Comparison of ENCODE assay signal across 27 mouse cellular contexts in the genomic region with DNA sequence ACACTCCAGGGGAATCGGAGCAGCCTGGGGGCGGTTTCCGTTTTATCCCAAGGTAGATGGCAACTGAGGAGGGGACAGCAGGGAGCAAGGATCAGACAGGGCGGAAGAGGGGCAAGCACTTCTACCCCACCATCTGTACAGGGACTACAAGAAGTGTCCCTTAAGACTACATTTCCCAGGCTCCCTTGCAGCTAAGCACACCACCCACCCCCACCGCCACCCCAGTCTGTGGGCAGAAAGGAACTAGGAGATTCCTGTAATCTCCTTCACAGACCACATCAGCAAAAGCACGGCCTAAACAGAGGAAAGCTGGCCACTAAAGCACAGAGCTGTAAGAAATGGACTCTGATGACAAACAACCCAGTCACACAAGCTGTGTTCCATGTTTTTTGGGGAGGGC. TPM values are rescaled to one million over a fixed set of nuclear protein-coding genes. Genes with fewer than 3 reads are reported as not detected.
A peak's percentile ranks its signal among the peaks of the same experiment; 100 is the strongest.
DNase-seq lines count a peak whose midpoint lies in the region; ATAC-seq and TF ChIP-seq lines count a peak whose summit lies in the region.
"Had no signal": no experiment of that assay in that cellular context is flagged by ENCODE, and none has a peak within 500 bp of the region (broad histone marks: within the 10 kb centered on the region; RNA-seq: fewer than 3 reads in every experiment).

No protein-coding gene starts in this region.

- TF ChIP-seq CTCF in heart, adult 2 months (IDR thresholded peaks at IDR 0.05) = no peak
- no peak for TF ChIP-seq CTCF in midbrain, postnatal 0 days (IDR thresholded peaks at IDR 0.05)
- no peak for TF ChIP-seq CTCF in CH12.LX (conservative IDR thresholded peaks at IDR 0.05 in 1 of 2, IDR thresholded peaks at IDR 0.05 in 1 of 2; ENCODE audit: low read depth in 2 of 2, low read length in 2 of 2)

- no peak for DNase-seq in heart, embryonic 10.5 days (ENCODE audit: low spot score)
- no peak for DNase-seq in heart, adult 2 months
- no peak for DNase-seq in midbrain, postnatal 0 days (ENCODE audit: low spot score)
- DNase-seq in CH12.LX (ENCODE audit: extremely low read depth) (no peak), R1 (ENCODE audit: low read depth, low spot score) (peak; percentile 60)
- DNase-seq in thymus, postnatal 4 days = no peak
- no peak for DNase-seq in adrenal gland, adult 18-20 months (ENCODE audit: low spot score in 2 of 2)
- DNase-seq: adrenal gland, postnatal 25 days; cerebellum, adult 9-10 months; forebrain, postnatal 0 days; gastrocnemius, postnatal 36 days; heart, postnatal 4 days; kidney, adult 18-20 months; liver, postnatal 0 days; thymus, postnatal 36 days had no signal

- H3K27me3 ChIP-seq in heart, embryonic 10.5 days (ENCODE audit: insufficient read depth, poor library complexity, severe bottlenecking) = peaks cover 9% of the 10 kb centered on the region; the same call in 1 of the 2 replicates
- no peaks in the 10 kb centered on the region; the same call in 1 of the 2 replicates for H3K27me3 ChIP-seq in heart, adult 2 months (ENCODE audit: control insufficient read depth, insufficient read depth, low read length)
- H3K27me3 ChIP-seq in midbrain, embryonic 12.5 days = peaks cover 19% of the 10 kb centered on the region
- H3K27me3 ChIP-seq in midbrain, postnatal 0 days (ENCODE audit: insufficient read depth, low read length) = no peaks in the 10 kb centered on the region
- H3K27me3 ChIP-seq in CH12.LX (replicated peaks) = peaks cover 7% of the 10 kb centered on the region

- no peaks in the 10 kb centered on the region for H3K79me2 ChIP-seq in heart, adult 2 months (replicated peaks; ENCODE audit: control insufficient read depth, insufficient read depth, low read length)
- H3K79me2 ChIP-seq in CH12.LX (replicated peaks; ENCODE audit: control insufficient read depth, extremely low read depth, insufficient read depth, poor library complexity, severe bottlenecking) = no peaks in the 10 kb centered on the region

- no peak overlapping the region for H3K27ac ChIP-seq in heart, embryonic 10.5 days
- H3K27ac ChIP-seq in heart, adult 2 months = no peak overlapping the region
- no peak overlapping the region for H3K27ac ChIP-seq in midbrain, embryonic 12.5 days (replicated peaks)
- H3K27ac ChIP-seq in midbrain, postnatal 0 days (ENCODE audit: low read depth, low read length) = no peak overlapping the region
- no peak overlapping the region for H3K27ac ChIP-seq in CH12.LX (ENCODE audit: insufficient read depth, low read depth)
- H3K27ac ChIP-seq: forebrain, embryonic 10.5 days; heart, embryonic 15.5 days; hindbrain, embryonic 14.5 days; limb, embryonic 12.5 days; macrophage; midbrain, embryonic 10.5 days had no signal

- TF ChIP-seq EP300 in heart, adult 2 months (IDR thresholded peaks at IDR 0.05; ENCODE audit: insufficient read depth, low read depth, low read length) = no peak
- TF ChIP-seq EP300 in CH12.LX (IDR thresholded peaks at IDR 0.05; ENCODE audit: low read length) = no peak

- no peak overlapping the region for H3K9ac ChIP-seq in heart, adult 2 months (ENCODE audit: low read depth, low read length)
- H3K9ac ChIP-seq in midbrain, embryonic 12.5 days (replicated peaks) = 0 out of 2 replicates have a peak overlapping the region, but pooled peaks have one; percentile 24
- H3K9ac ChIP-seq in midbrain, postnatal 0 days (replicated peaks; ENCODE audit: low read length, poor library complexity, severe bottlenecking) = no peak overlapping the region
- H3K9ac ChIP-seq in CH12.LX (ENCODE audit: insufficient read depth, low read depth) = no peak overlapping the region
- H3K9ac ChIP-seq: forebrain, postnatal 0 days; heart, embryonic 15.5 days; hindbrain, embryonic 14.5 days; limb, embryonic 12.5 days; liver, postnatal 0 days had no signal

- H3K36me3 ChIP-seq in heart, embryonic 10.5 days = peaks cover 67% of the 10 kb centered on the region
- no peaks in the 10 kb centered on the region for H3K36me3 ChIP-seq in heart, adult 2 months (ENCODE audit: control insufficient read depth, insufficient read depth, low read length)
- peaks cover 65% of the 10 kb centered on the region for H3K36me3 ChIP-seq in midbrain, embryonic 12.5 days
- peaks cover 57% of the 10 kb centered on the region for H3K36me3 ChIP-seq in midbrain, postnatal 0 days (ENCODE audit: insufficient read depth, low read length)
- H3K36me3 ChIP-seq in CH12.LX (replicated peaks in 1 of 2; ENCODE audit: control insufficient read depth in 1 of 2, insufficient read depth in 1 of 2, low read length in 1 of 2) = peaks cover 44 to 65% of the 10 kb centered on the region in 2 experiments

- no peak for TF ChIP-seq RAD21 in CH12.LX (IDR thresholded peaks at IDR 0.05; ENCODE audit: low read depth, low read length)

- no peak for ATAC-seq in midbrain, embryonic 12.5 days (ENCODE audit: low FRiP score, low read depth)
- ATAC-seq in midbrain, postnatal 0 days (ENCODE audit: low FRiP score) = no peak
- ATAC-seq: forebrain, postnatal 0 days; inflammation-experienced regulatory T-cells, adult 6 months; liver, postnatal 0 days; lung, postnatal 0 days had no signal

- H3K4me1 ChIP-seq in heart, embryonic 10.5 days = 0 out of 2 replicates have a peak, but pooled peaks cover 2% of the 10 kb centered on the region
- H3K4me1 ChIP-seq in heart, adult 2 months (ENCODE audit: control insufficient read depth, insufficient read depth, low read length) = no peaks in the 10 kb centered on the region
- no peaks in the 10 kb centered on the region for H3K4me1 ChIP-seq in midbrain, embryonic 12.5 days
- H3K4me1 ChIP-seq in midbrain, postnatal 0 days (ENCODE audit: insufficient read depth, low read length) = no peaks in the 10 kb centered on the region
- peaks cover 0 to 10% of the 10 kb centered on the region in 2 experiments; a peak in 2 of 4 replicates for H3K4me1 ChIP-seq in CH12.LX (ENCODE audit: control insufficient read depth in 1 of 2, insufficient read depth in 2 of 2)
- H3K4me1 ChIP-seq: limb, embryonic 12.5 days had no signal

- WGBS in heart, embryonic 10.5 days = 70% methylated on average over 6 of the region's 6 CpGs
- WGBS in heart, adult 2 months = 84% methylated on average over 6 of the region's 6 CpGs
- 58% methylated on average over 6 of the region's 6 CpGs for WGBS in midbrain, embryonic 12.5 days
- 81% methylated on average over 6 of the region's 6 CpGs for WGBS in midbrain, postnatal 0 days

- no peak for TF ChIP-seq POLR2A in heart, adult 2 months (IDR thresholded peaks at IDR 0.05; ENCODE audit: insufficient read depth, low read depth, low read length)
- no peak for TF ChIP-seq POLR2A in CH12.LX (IDR thresholded peaks at IDR 0.05; ENCODE audit: low read depth, low read length)

- no peaks in the 10 kb centered on the region for H3K9me3 ChIP-seq in heart, embryonic 10.5 days
- H3K9me3 ChIP-seq in midbrain, embryonic 12.5 days = no peaks in the 10 kb centered on the region
- no peaks in the 10 kb centered on the region for H3K9me3 ChIP-seq in midbrain, postnatal 0 days (ENCODE audit: low read length)
- no peaks in the 10 kb centered on the region for H3K9me3 ChIP-seq in CH12.LX (replicated peaks; ENCODE audit: low read length)
- H3K9me3 ChIP-seq: forebrain, embryonic 10.5 days; heart, embryonic 15.5 days; limb, embryonic 12.5 days; midbrain, embryonic 10.5 days had no signal

- in situ Hi-C loops in CH12.LX (cut with MboI; ENCODE audit: low pct_ligation_motif_present, low pct_unique_long_range_greater_than_20kb, low sequenced_read_pairs) = no loop called here

- intact Hi-C loops in heart, adult 2 months (cut with DNase I) = no loop called here

- dilution Hi-C loops in CH12.LX (cut with MboI; ENCODE audit: extremely low pct_ligation_motif_present, extremely low pct_unique_long_range_greater_than_20kb, low sequenced_read_pairs) = no loop called here

- no peak overlapping the region for H3K4me2 ChIP-seq in midbrain, embryonic 12.5 days (replicated peaks)
- H3K4me2 ChIP-seq in midbrain, postnatal 0 days (ENCODE audit: low read depth, low read length, poor library complexity, severe bottlenecking) = no peak overlapping the region
- H3K4me2 ChIP-seq in CH12.LX (ENCODE audit: insufficient read depth, low read depth, poor library complexity, severe bottlenecking) = no peak overlapping the region
- H3K4me2 ChIP-seq: heart, embryonic 15.5 days; hindbrain, embryonic 14.5 days; limb, embryonic 12.5 days; liver, embryonic 11.5 days had no signal

- H3K4me3 ChIP-seq in heart, embryonic 10.5 days = 0 out of 2 replicates have a peak overlapping the region, but pooled peaks have one; percentile 2
- H3K4me3 ChIP-seq in heart, adult 2 months = no peak overlapping the region
- no peak overlapping the region for H3K4me3 ChIP-seq in midbrain, embryonic 12.5 days
- no peak overlapping the region for H3K4me3 ChIP-seq in midbrain, postnatal 0 days (ENCODE audit: low read depth, low read length)
- no peak overlapping the region for H3K4me3 ChIP-seq in CH12.LX (replicated peaks in 1 of 3; ENCODE audit: low read depth in 2 of 3, low read length in 2 of 3, poor library complexity in 1 of 3)
- H3K4me3 ChIP-seq: forebrain, embryonic 10.5 days; heart, embryonic 15.5 days; limb, embryonic 12.5 days; midbrain, embryonic 10.5 days had no signal

RNA-seq across cellular contexts. Expression of gene Ckm, which starts 21.8 kb away (rescaled TPM):
- polyA plus RNA-seq in heart, embryonic 10.5 days (2016; fragmentation: Nextera tagmentation; extraction: Ambion mirVana) = 3.6 and 9.8 TPM in 2 replicates
- total RNA-seq in heart, adult 2 months (2021) = 1,000 to 10,000 TPM; 3,482 to 3,985 TPM
- polyA plus RNA-seq in heart, adult 2 months (2012; rRNA removed) = 7,008 and 7,255 TPM in 2 replicates
- polyA plus RNA-seq in midbrain, embryonic 12.5 days (2016; fragmentation: Nextera tagmentation; extraction: Ambion mirVana) = 0.12 TPM in 1 of 2 replicates, not detected in the other
- 0.38 and 8.2 TPM in 2 replicates for total RNA-seq in midbrain, postnatal 0 days (2014; rRNA removed)
- polyA plus RNA-seq in midbrain, postnatal 0 days (2015; fragmentation: Nextera tagmentation; extraction: Ambion mirVana) = 0.21 and 0.25 TPM in 2 replicates
- 0.21 and 0.47 TPM in 2 replicates for total RNA-seq in CH12.LX (2012; rRNA removed)
- total RNA-seq in CH12.LX (2014; rRNA removed) = 0.08 and 0.92 TPM in 2 replicates
- polyA plus RNA-seq in CH12.LX (2012; ENCODE audit: insufficient read length, low read depth) = not detected in 2 replicates
- 10 to 100 TPM in 1 of 2 experiments, not detected in 1; 14.7 TPM for total RNA-seq in adrenal gland, adult 18-20 months (2021)
- total RNA-seq: adrenal gland, postnatal 25 days; layer of hippocampus, postnatal 25 days; monocyte, adult 5-6 weeks had no signal
- polyA plus RNA-seq: forebrain, embryonic 10.5 days; forebrain, postnatal 0 days; hindbrain, embryonic 14.5 days; macrophage; midbrain, embryonic 10.5 days had no signal

RNA-seq across cellular contexts. Expression of gene Klc3, which starts 22.4 kb away (rescaled TPM):
- polyA plus RNA-seq in heart, embryonic 10.5 days (2016; fragmentation: Nextera tagmentation; extraction: Ambion mirVana) = 4.4 and 5.8 TPM in 2 replicates
- under 1 TPM; 0.21 to 0.25 TPM for total RNA-seq in heart, adult 2 months (2021)
- polyA plus RNA-seq in heart, adult 2 months (2012; rRNA removed) = 0.29 and 0.59 TPM in 2 replicates
- polyA plus RNA-seq in midbrain, embryonic 12.5 days (2016; fragmentation: Nextera tagmentation; extraction: Ambion mirVana) = 1.1 and 2.7 TPM in 2 replicates
- total RNA-seq in midbrain, postnatal 0 days (2014; rRNA removed) = 1.2 and 1.9 TPM in 2 replicates
- polyA plus RNA-seq in midbrain, postnatal 0 days (2015; fragmentation: Nextera tagmentation; extraction: Ambion mirVana) = 1.2 and 1.4 TPM in 2 replicates
- 3.9 and 4.4 TPM in 2 replicates for total RNA-seq in CH12.LX (2012; rRNA removed)
- total RNA-seq in CH12.LX (2014; rRNA removed) = 0.17 TPM in 1 of 2 replicates, not detected in the other
- polyA plus RNA-seq in CH12.LX (2012; ENCODE audit: insufficient read length, low read depth) = not detected in 2 replicates
- total RNA-seq in adrenal gland, adult 18-20 months (2021) = 1 to 10 TPM; 1.3 to 3.7 TPM
- total RNA-seq: monocyte, adult 5-6 weeks had no signal
- polyA plus RNA-seq: macrophage had no signal

RNA-seq across cellular contexts. Expression of gene Mark4, which starts 32.3 kb away (rescaled TPM):
- polyA plus RNA-seq in heart, embryonic 10.5 days (2016; fragmentation: Nextera tagmentation; extraction: Ambion mirVana) = 7.0 and 8.9 TPM in 2 replicates
- 10 to 100 TPM; 22.4 to 27.2 TPM for total RNA-seq in heart, adult 2 months (2021)
- polyA plus RNA-seq in heart, adult 2 months (2012; rRNA removed) = 11.1 and 11.8 TPM in 2 replicates
- 16.4 and 20.9 TPM in 2 replicates for polyA plus RNA-seq in midbrain, embryonic 12.5 days (2016; fragmentation: Nextera tagmentation; extraction: Ambion mirVana)
- total RNA-seq in midbrain, postnatal 0 days (2014; rRNA removed) = 58.1 and 68.9 TPM in 2 replicates
- 16.2 and 17.0 TPM in 2 replicates for polyA plus RNA-seq in midbrain, postnatal 0 days (2015; fragmentation: Nextera tagmentation; extraction: Ambion mirVana)
- total RNA-seq in CH12.LX (2012; rRNA removed) = 5.2 and 7.3 TPM in 2 replicates
- total RNA-seq in CH12.LX (2014; rRNA removed) = 1.7 and 1.9 TPM in 2 replicates
- 9.6 and 11.9 TPM in 2 replicates for polyA plus RNA-seq in CH12.LX (2012; ENCODE audit: insufficient read length, low read depth)
- 10 to 100 TPM; 35.9 to 54.0 TPM for total RNA-seq in adrenal gland, adult 18-20 months (2021)

RNA-seq across cellular contexts. Expression of gene Exoc3l2, which starts 36.8 kb away (rescaled TPM):
- 1.8 and 2.5 TPM in 2 replicates for polyA plus RNA-seq in heart, embryonic 10.5 days (2016; fragmentation: Nextera tagmentation; extraction: Ambion mirVana)
- 1 to 10 TPM in 1 of 2 experiments, under 1 TPM in 1; 0.80 to 1.2 TPM for total RNA-seq in heart, adult 2 months (2021)
- 1.5 and 1.7 TPM in 2 replicates for polyA plus RNA-seq in heart, adult 2 months (2012; rRNA removed)
- polyA plus RNA-seq in midbrain, embryonic 12.5 days (2016; fragmentation: Nextera tagmentation; extraction: Ambion mirVana) = 0.42 and 0.61 TPM in 2 replicates
- 0.28 and 0.49 TPM in 2 replicates for total RNA-seq in midbrain, postnatal 0 days (2014; rRNA removed)
- 1.5 and 1.6 TPM in 2 replicates for polyA plus RNA-seq in midbrain, postnatal 0 days (2015; fragmentation: Nextera tagmentation; extraction: Ambion mirVana)
- total RNA-seq in CH12.LX (2012; rRNA removed) = 0.08 TPM in 2 replicates
- not detected in 2 replicates for total RNA-seq in CH12.LX (2014; rRNA removed)
- not detected in 2 replicates for polyA plus RNA-seq in CH12.LX (2012; ENCODE audit: insufficient read length, low read depth)
- 10 to 100 TPM; 31.7 to 36.8 TPM for total RNA-seq in adrenal gland, adult 18-20 months (2021)
- polyA plus RNA-seq: inflammation-experienced regulatory T-cells, adult 6 months; macrophage had no signal

RNA-seq across cellular contexts. Expression of gene Ercc2, which starts 44.5 kb away (rescaled TPM):
- 19.2 and 19.3 TPM in 2 replicates for polyA plus RNA-seq in heart, embryonic 10.5 days (2016; fragmentation: Nextera tagmentation; extraction: Ambion mirVana)
- 10 to 100 TPM; 10.9 to 11.6 TPM for total RNA-seq in heart, adult 2 months (2021)
- polyA plus RNA-seq in heart, adult 2 months (2012; rRNA removed) = 22.6 and 24.8 TPM in 2 replicates
- 27.5 and 30.3 TPM in 2 replicates for polyA plus RNA-seq in midbrain, embryonic 12.5 days (2016; fragmentation: Nextera tagmentation; extraction: Ambion mirVana)
- total RNA-seq in midbrain, postnatal 0 days (2014; rRNA removed) = 63.0 and 68.3 TPM in 2 replicates
- 22.9 and 26.6 TPM in 2 replicates for polyA plus RNA-seq in midbrain, postnatal 0 days (2015; fragmentation: Nextera tagmentation; extraction: Ambion mirVana)
- total RNA-seq in CH12.LX (2012; rRNA removed) = 40.6 and 43.8 TPM in 2 replicates
- 29.0 and 30.0 TPM in 2 replicates for total RNA-seq in CH12.LX (2014; rRNA removed)
- polyA plus RNA-seq in CH12.LX (2012; ENCODE audit: insufficient read length, low read depth) = 31.7 and 33.5 TPM in 2 replicates
- 10 to 100 TPM; 27.1 to 30.9 TPM for total RNA-seq in adrenal gland, adult 18-20 months (2021)

Comparison
In these comparisons a context has a peak if more than half of its experiments do, and no peak if none do; other contexts are left out.
1. RNA of gene Ckm, which starts 21.8 kb away (polyA plus RNA-seq): 7,008 to 7,255 TPM in heart, adult 2 months; 3.6 to 9.8 TPM in heart, embryonic 10.5 days, 0.21 to 0.25 TPM in midbrain, postnatal 0 days, 0.12 TPM in midbrain, embryonic 12.5 days and not detected in CH12.LX; every median in the first group is over 100 times any median in the second.